Mouse (Mus musculus) C2C12 (cell line): Measurements from ENCODE around the gene Kcna7.

Experiments
- CEBPB ChIP-seq: IDR thresholded peaks from one replicate; pipeline ENCODE4 v1.6.1; 2011; ENCODE audit warnings: low read depth, mild to moderate bottlenecking, control low read depth, moderate library complexity
- CTCF ChIP-seq: IDR thresholded peaks from one replicate; pipeline ENCODE4 v1.5.1; 2011; ENCODE audit not compliant: control insufficient read depth, insufficient read depth, insufficient read length
- MAX ChIP-seq: IDR thresholded peaks from one replicate; pipeline ENCODE4 v1.6.1; 2011; ENCODE audit warnings: mild to moderate bottlenecking, control low read depth
- MYOD1 ChIP-seq: IDR thresholded peaks from one replicate; pipeline ENCODE4 v1.6.1; 2011; ENCODE audit warnings: low read depth; ENCODE audit not compliant: control insufficient read depth, insufficient read length
- MYOG ChIP-seq: IDR thresholded peaks from one replicate; pipeline ENCODE4 v1.6.1; 2011; ENCODE audit not compliant: control insufficient read depth, insufficient read length; ENCODE audit errors: extremely low read depth
- USF1 ChIP-seq: IDR thresholded peaks from one replicate; pipeline ENCODE4 v1.6.1; 2011; ENCODE audit warnings: low read depth, mild to moderate bottlenecking, control low read depth, moderate library complexity

GRCm38 (mm10) chr7:45366652-45367019 is 38.8 kb upstream of the Kcna7 start, which contains the start of gene Ppfia3:
- no peak for TF ChIP-seq CTCF
- no peak for TF ChIP-seq CEBPB
- no peak for TF ChIP-seq MAX
- no peak for TF ChIP-seq USF1
- TF ChIP-seq MYOG = no peak
- TF ChIP-seq MYOD1 = no peak
